Mouse (Mus musculus) myocyte (in vitro differentiated cells): Measurements from ENCODE around the gene Oxnad1. TPM values are rescaled to one million over a fixed set of nuclear protein-coding genes. Genes with fewer than 3 reads are reported as not detected.
"Not testable (repeated sequence)": the region's sequence is repeated elsewhere in the genome, so short reads cannot be mapped to it uniquely, and the experiment has no call there.

ENCODE experiments used
- H3K27me3 ChIP-seq: one replicate; pipeline ENCODE4 v1.6.1; 2011; ENCODE audit not compliant: control insufficient read depth, insufficient read depth, insufficient read length
- H3K36me3 ChIP-seq: one replicate; pipeline ENCODE4 v1.6.1; 2011; ENCODE audit not compliant: control insufficient read depth, insufficient read depth
- H3K4me2 ChIP-seq: one replicate; pipeline ENCODE4 v1.6.1; 2011; ENCODE audit warnings: low read depth, control low read depth
- H3K4me3 ChIP-seq: one replicate; pipeline ENCODE4 v1.5.1; 2011; ENCODE audit warnings: mild to moderate bottlenecking, control low read depth, moderate library complexity
- H3K79me2 ChIP-seq: one replicate; pipeline ENCODE4 v1.6.1; 2011; ENCODE audit not compliant: control insufficient read depth, insufficient read depth
- H3ac ChIP-seq: one replicate; pipeline ENCODE4 v1.6.1; 2011; ENCODE audit not compliant: control insufficient read depth, insufficient read length
- CEBPB ChIP-seq: IDR thresholded peaks from 2 replicates; pipeline ENCODE4 v1.6.1; 2011; ENCODE audit warnings: mild to moderate bottlenecking, moderate library complexity; ENCODE audit not compliant: poor library complexity, insufficient read depth, severe bottlenecking
- E2F4 ChIP-seq: IDR thresholded peaks from one replicate; pipeline ENCODE4 v1.6.1; 2011; ENCODE audit warnings: mild to moderate bottlenecking, control low read depth, moderate library complexity; ENCODE audit not compliant: insufficient read depth
- MAX ChIP-seq: IDR thresholded peaks from one replicate; pipeline ENCODE4 v1.6.1; 2011; ENCODE audit warnings: low read depth, mild to moderate bottlenecking, control low read depth
- MYOD1 ChIP-seq, 3 experiments: IDR thresholded peaks; one replicate each; pipeline ENCODE4 v1.6.1; 2011; ENCODE audit warnings: control low read depth in 2 of 3, low read depth in 2 of 3, mild to moderate bottlenecking in 2 of 3, moderate library complexity in 1 of 3; ENCODE audit not compliant: insufficient read length in 2 of 3, control insufficient read depth in 1 of 3
- MYOG ChIP-seq, 3 experiments: IDR thresholded peaks; one replicate each; pipeline ENCODE4 v1.6.1; 2011; ENCODE audit warnings: control low read depth in 2 of 3, low read depth in 2 of 3, mild to moderate bottlenecking in 2 of 3; ENCODE audit not compliant: insufficient read length in 2 of 3, control insufficient read depth in 1 of 3, insufficient read depth in 1 of 3
- POLR2A ChIP-seq: IDR thresholded peaks from one replicate; pipeline ENCODE4 v1.6.1; 2011; ENCODE audit warnings: low read depth, mild to moderate bottlenecking, control low read depth, moderate library complexity; ENCODE audit not compliant: insufficient read length
- POLR2AphosphoS2 ChIP-seq: IDR thresholded peaks from one replicate; pipeline ENCODE4 v1.6.1; 2011; ENCODE audit warnings: low read depth, control low read depth; ENCODE audit not compliant: insufficient read length
- REST ChIP-seq: IDR thresholded peaks from one replicate; pipeline ENCODE4 v1.6.1; 2011; ENCODE audit warnings: mild to moderate bottlenecking, control low read depth, moderate library complexity; ENCODE audit not compliant: insufficient read depth, insufficient read length
- SRF ChIP-seq: IDR thresholded peaks from one replicate; pipeline ENCODE4 v1.6.1; 2011; ENCODE audit warnings: low read depth; ENCODE audit not compliant: control insufficient read depth, insufficient read length
- TCF12 ChIP-seq: IDR thresholded peaks from one replicate; pipeline ENCODE4 v1.6.1; 2011; ENCODE audit warnings: mild to moderate bottlenecking, control low read depth; ENCODE audit not compliant: poor library complexity, insufficient read depth, severe bottlenecking
- TCF3 ChIP-seq: IDR thresholded peaks from one replicate; pipeline ENCODE4 v1.6.1; 2011; ENCODE audit warnings: low read depth, control low read depth; ENCODE audit not compliant: insufficient read length
- USF1 ChIP-seq: IDR thresholded peaks from one replicate; pipeline ENCODE4 v1.6.1; 2011; ENCODE audit warnings: low read depth, mild to moderate bottlenecking, control low read depth, moderate library complexity
- polyA plus RNA-seq: library from polyadenylated mRNA; unstranded; fragments of >200 nt; fragmentation: generic; extraction: Trizol; gene quantifications from one replicate; pipeline ENCODE4 v1.2.1, GENCODE M21; 2012; ENCODE audit warnings: missing spikeins

Oxnad1 gene
- polyA plus RNA-seq, 1 experiment: 24.8 TPM

DNA sequence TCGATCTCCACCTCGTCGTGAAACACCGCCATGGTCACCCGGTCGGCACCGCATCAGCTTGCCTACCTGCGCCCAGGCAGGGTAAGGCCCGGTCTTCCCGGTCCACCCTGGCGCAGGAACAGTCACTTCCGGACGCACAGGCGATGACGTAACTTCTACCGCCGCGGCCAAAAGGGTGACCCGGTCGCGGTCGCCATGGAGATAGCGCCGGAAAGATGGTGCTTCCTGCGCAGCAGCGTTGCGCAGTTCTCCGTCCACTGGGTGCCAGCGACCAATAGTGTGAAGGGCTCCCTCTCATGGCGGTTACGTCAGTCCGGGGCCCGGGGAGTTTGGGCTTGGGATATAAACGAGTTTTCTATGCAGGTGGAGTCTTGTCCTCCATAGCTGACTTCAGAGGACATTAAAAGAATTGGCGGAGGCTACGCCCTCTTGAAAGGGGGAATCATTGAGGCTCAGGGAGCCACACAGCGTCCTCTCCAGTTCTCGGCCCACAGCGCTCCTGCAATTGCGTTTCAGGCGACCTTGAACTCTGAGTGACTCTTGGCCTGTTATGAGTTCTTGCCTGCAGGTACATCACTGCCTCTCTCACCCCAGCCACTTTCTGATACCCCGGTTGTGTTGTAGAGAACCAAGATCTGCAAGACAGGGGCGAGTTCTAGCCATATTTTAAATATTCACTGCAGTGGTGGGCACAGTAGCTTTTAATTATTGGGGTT, 470 bp downstream of the Oxnad1 start, which contains the start of gene Dph3:
TSS of gene Dph3 (minus strand) at position 244 of the 716 bp plus-strand sequence.
- Histone ChIP-seq H3K4me3 (peak within 1 kb of the TSS; percentile 78), H3K79me2 (peaks cover 44% of the 10 kb centered on the region), H3ac (peak within 1 kb of the TSS; percentile 35), H3K27me3 (no peaks in the 10 kb centered on the region), H3K4me2 (peak within 1 kb of the TSS; percentile 89), H3K36me3 (peaks cover 14% of the 10 kb centered on the region)
- TF ChIP-seq USF1 (no peak), E2F4 (peak; percentile 66), POLR2AphosphoS2 (peak; percentile 58), POLR2A (peak; percentile 74), TCF12 (no peak), MYOD1 (IDR thresholded peaks at IDR 0.05; ENCODE audit: control insufficient read depth in 1 of 3, insufficient read length in 2 of 3, low read depth in 2 of 3) (peak in 1 of 3 experiments; percentile 16), SRF (peak; percentile 63)

DNA sequence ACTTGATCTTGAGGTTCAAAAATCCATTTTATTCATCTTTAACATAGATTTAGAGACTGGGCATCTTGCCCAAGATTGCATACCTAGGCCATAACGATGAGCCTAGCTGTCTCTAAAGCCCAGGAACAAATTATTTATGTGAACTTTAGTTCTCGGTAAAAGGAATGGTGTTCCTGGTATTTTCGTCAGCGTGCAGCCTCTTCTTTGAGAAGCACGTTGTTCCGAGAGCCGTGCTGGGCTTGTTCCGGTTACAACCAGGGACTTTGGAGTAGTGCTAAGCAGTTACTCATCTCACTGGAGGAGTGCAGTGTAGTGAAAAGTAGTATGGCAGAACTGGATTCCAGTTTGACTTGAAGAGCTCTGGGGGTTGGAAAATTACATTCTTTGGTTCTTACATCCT, 1.1 kb downstream of the Oxnad1 start:
- TF ChIP-seq POLR2AphosphoS2: no peak
- Histone ChIP-seq H3K27me3 (no peaks in the 10 kb centered on the region), H3K36me3 (peaks cover 14% of the 10 kb centered on the region)

DNA sequence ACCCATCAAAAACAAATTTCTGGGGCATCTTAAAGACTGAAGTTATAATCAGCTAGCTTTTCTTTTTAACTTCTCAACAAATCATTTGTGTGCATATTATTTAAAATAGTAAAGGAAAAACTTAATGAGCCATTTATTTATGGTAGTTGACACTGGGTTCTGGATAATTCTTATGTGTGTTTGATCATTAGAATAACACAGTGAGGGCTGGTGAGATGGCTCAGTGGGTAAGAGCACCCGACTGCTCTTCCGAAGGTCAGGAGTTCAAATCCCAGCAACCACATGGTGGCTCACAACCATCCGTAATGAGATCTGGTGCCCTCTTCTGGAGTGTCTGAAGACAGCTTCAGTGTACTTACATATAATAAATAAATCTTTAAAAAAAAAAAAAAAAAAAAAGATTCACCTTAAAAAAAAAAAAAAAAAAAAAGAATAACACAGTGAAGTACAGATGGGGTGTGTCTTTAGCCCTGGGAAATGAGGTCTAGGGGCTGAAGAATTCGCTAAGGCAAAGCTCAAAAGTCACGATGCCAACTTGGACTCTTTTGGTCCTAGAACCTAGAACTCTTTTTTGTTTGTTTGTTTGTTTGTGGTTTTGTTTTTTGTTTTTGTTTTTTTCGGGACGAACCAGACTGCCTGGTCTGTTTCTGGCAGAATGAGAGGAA, 2.5 kb downstream of the Oxnad1 start:
- not testable (repeated sequence) for H3ac ChIP-seq, H3K4me2 ChIP-seq, H3K4me3 ChIP-seq, H3K27me3 ChIP-seq, H3K36me3 ChIP-seq
- H3K79me2 ChIP-seq: peaks cover 44% of the 10 kb centered on the region

More for the DNA sequence above, 1.1 kb downstream of the Oxnad1 start:
- H3K4me3 ChIP-seq: peak overlapping the region; percentile 78
- H3K79me2 ChIP-seq: peaks cover 44% of the 10 kb centered on the region
- peak overlapping the region; percentile 66 for H3K4me2 ChIP-seq
- H3ac ChIP-seq: peak overlapping the region; percentile 35

DNA sequence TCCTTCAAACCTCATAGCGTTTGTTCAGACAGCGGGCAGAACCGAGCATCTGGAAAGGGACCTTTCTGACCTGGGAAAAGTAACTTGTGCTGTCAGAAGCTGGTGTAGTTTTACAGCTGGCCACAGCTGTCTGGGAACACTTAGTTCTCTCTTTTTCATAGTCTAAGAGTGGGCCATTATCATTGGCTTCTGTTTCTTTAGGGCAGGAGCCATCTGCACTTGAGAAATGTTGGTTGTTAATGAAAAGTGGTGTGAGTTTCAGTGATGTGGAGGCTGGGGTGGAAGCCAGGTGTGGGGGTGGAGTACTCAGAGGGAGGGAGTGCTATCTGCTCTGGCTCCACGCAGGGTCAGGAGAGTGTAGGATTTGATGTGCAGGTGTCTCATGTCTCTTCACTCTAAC, 6.0 kb downstream of the Oxnad1 start:
- Histone ChIP-seq H3ac (no peak overlapping the region), H3K79me2 (peaks cover 22% of the 10 kb centered on the region), H3K4me2 (no peak overlapping the region), H3K36me3 (peaks cover 24% of the 10 kb centered on the region), H3K4me3 (no peak overlapping the region), H3K27me3 (no peaks in the 10 kb centered on the region)
- no peak for TF ChIP-seq TCF3

DNA sequence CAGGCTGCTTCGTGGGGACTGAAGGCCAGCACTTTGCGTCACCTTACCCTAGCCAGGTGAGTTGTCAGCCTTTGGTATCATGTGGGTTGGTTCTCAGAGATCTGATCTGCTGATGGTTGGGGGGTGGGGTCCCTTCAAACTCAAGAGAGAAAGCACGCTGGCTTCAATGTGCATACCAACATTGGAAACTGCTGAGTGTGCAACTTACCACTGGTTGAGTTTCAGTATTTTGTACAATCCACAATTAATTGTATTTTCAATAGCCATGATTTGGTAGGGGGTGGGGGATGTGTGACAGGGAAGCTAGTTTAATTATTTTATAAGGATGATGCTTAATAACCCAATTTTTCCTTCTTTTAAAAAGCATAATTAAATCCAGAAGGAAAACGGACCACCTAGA, 6.5 kb downstream of the Oxnad1 start:
- no peak for TF ChIP-seq CEBPB
- no peak for TF ChIP-seq TCF3
- no peak for TF ChIP-seq MYOD1 (IDR thresholded peaks at IDR 0.05; ENCODE audit: control insufficient read depth in 1 of 3, insufficient read length in 2 of 3, low read depth in 2 of 3)
- TF ChIP-seq MAX: no peak
- TF ChIP-seq E2F4: no peak
- no peak for TF ChIP-seq USF1
- TF ChIP-seq REST: no peak
- no peak for TF ChIP-seq SRF
- no peak for TF ChIP-seq POLR2A
- TF ChIP-seq MYOG (IDR thresholded peaks at IDR 0.05; ENCODE audit: control insufficient read depth in 1 of 3, insufficient read depth in 1 of 3, insufficient read length in 2 of 3, low read depth in 2 of 3): no peak
- no peak for TF ChIP-seq POLR2AphosphoS2
- TF ChIP-seq TCF12: no peak
- peaks cover 28% of the 10 kb centered on the region for H3K36me3 ChIP-seq

DNA sequence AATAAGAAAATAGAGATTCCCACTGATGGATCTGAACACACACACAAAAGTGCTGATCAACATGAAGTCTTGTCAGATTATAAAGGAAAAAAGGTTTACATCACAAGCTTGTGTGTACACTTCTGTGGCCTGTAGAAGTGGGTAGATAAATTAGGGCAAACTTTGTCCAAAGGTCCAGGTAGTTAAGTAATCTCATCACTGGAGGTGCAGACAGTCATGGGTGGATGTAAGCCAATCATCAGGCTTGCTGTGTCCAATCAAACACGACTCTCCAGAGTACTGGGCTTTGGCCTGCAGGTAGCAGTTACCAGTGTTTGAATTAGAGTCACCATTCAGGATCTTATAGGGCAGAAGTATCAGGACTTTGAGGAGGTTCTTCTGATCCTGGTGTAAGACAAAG, 7.8 kb downstream of the Oxnad1 start:
- no peak overlapping the region for H3ac ChIP-seq
- H3K4me2 ChIP-seq: no peak overlapping the region
- peaks cover 8% of the 10 kb centered on the region for H3K79me2 ChIP-seq
- H3K36me3 ChIP-seq: peaks cover 39% of the 10 kb centered on the region
- H3K4me3 ChIP-seq: no peak overlapping the region
- no peaks in the 10 kb centered on the region for H3K27me3 ChIP-seq
- TF ChIP-seq SRF: no peak

More for the DNA sequence above, 6.5 kb downstream of the Oxnad1 start:
- Histone ChIP-seq H3ac (no peak overlapping the region), H3K4me3 (no peak overlapping the region), H3K4me2 (no peak overlapping the region), H3K27me3 (no peaks in the 10 kb centered on the region), H3K79me2 (peaks cover 16% of the 10 kb centered on the region)
